Mouse (Mus musculus): Measurements from ENCODE around the gene Ano6.

Ano6 gene

GRCm38 (mm10) chr15:95931013-95931775, 140.6 kb downstream of the Ano6 start:
- peak; percentile 26 for DNase-seq (ENCODE audit: low spot score)

- DNase-seq (ENCODE audit: low spot score): no peak
Measured at GRCm38 (mm10) chr15:95932358-95932757, 141.7 kb downstream of the Ano6 start.

GRCm38 (mm10) chr15:95935141-95935540, 144.5 kb downstream of the Ano6 start:
- no peak for DNase-seq (ENCODE audit: low spot score)

GRCm38 (mm10) chr15:95943470-95943869, 152.8 kb downstream of the Ano6 start:
- peak; percentile 47 for DNase-seq (ENCODE audit: low spot score)

- DNase-seq (ENCODE audit: low spot score): no peak
Measured at GRCm38 (mm10) chr15:95944299-95944698, 153.7 kb downstream of the Ano6 start.

GRCm38 (mm10) chr15:95945951-95946708, 155.5 kb downstream of the Ano6 start:
- no peak for DNase-seq (ENCODE audit: low spot score)

GRCm38 (mm10) chr15:95948411-95948810, 157.8 kb downstream of the Ano6 start:
- no peak for DNase-seq (ENCODE audit: low spot score)

GRCm38 (mm10) chr15:95949336-95949735, 158.7 kb downstream of the Ano6 start:
- DNase-seq (ENCODE audit: low spot score): no peak

- DNase-seq (ENCODE audit: low spot score): no peak
Measured at GRCm38 (mm10) chr15:95951497-95951896, 160.9 kb downstream of the Ano6 start.

GRCm38 (mm10) chr15:95956692-95957091, 166.0 kb downstream of the Ano6 start:
- no peak for DNase-seq (ENCODE audit: low spot score)

GRCm38 (mm10) chr15:95962411-95963123, 171.9 kb downstream of the Ano6 start:
- no peak for DNase-seq (ENCODE audit: low spot score)

GRCm38 (mm10) chr15:95963124-95963482, 172.5 kb downstream of the Ano6 start:
- no peak for DNase-seq (ENCODE audit: low spot score)

GRCm38 (mm10) chr15:95963533-95964250, 173.0 kb downstream of the Ano6 start:
- DNase-seq (ENCODE audit: low spot score): no peak

GRCm38 (mm10) chr15:95964251-95964561, 173.6 kb downstream of the Ano6 start:
- DNase-seq (ENCODE audit: low spot score): no peak

GRCm38 (mm10) chr15:95966979-95967378, 176.3 kb downstream of the Ano6 start:
- DNase-seq (ENCODE audit: low spot score): no peak

- no peak for DNase-seq (ENCODE audit: low spot score)
Measured at GRCm38 (mm10) chr15:95967516-95968196, 177.0 kb downstream of the Ano6 start.

GRCm38 (mm10) chr15:95969596-95969995, 179.0 kb downstream of the Ano6 start:
- DNase-seq (ENCODE audit: low spot score): no peak

GRCm38 (mm10) chr15:95970176-95970575, 179.5 kb downstream of the Ano6 start:
- DNase-seq (ENCODE audit: low spot score): no peak

GRCm38 (mm10) chr15:95970691-95971090, 180.0 kb downstream of the Ano6 start:
- DNase-seq (ENCODE audit: low spot score): no peak

GRCm38 (mm10) chr15:95971302-95971701, 180.7 kb downstream of the Ano6 start:
- no peak for DNase-seq (ENCODE audit: low spot score)

- DNase-seq (ENCODE audit: low spot score): no peak
Measured at GRCm38 (mm10) chr15:95972156-95972555, 181.5 kb downstream of the Ano6 start.

GRCm38 (mm10) chr15:95972621-95973020, 182.0 kb downstream of the Ano6 start:
- no peak for DNase-seq (ENCODE audit: low spot score)

Measured in embryo, embryonic 10 days (tissue).